Mouse (Mus musculus): ENCODE data around the gene Cdk2ap1.

- TF ChIP-seq CTCF (IDR thresholded peaks at IDR 0.05): no peak
- TF ChIP-seq EP300 (IDR thresholded peaks at IDR 0.05): no peak
These were observed 52.8 kb downstream of the Cdk2ap1 start for GRCm38 (mm10) chr5:124310091-124310490.
